Mouse (Mus musculus) CH12.LX (cell line): ENCODE measurements around the gene Pitx2. TPM values are rescaled to one million over a fixed set of nuclear protein-coding genes. Genes with fewer than 3 reads are reported as not detected.

ENCODE experiments used
- DNase-seq: peaks from one replicate; pipeline ENCODE4 v3.0.0-alpha.2; 2013; ENCODE audit errors: extremely low read depth
- H3K27ac ChIP-seq: 2 replicates; pipeline ENCODE4 v1.5.1; 2012; ENCODE audit warnings: low read depth, mild to moderate bottlenecking, control low read depth, moderate library complexity; ENCODE audit not compliant: insufficient read depth
- H3K27me3 ChIP-seq: replicated peaks from 2 replicates; pipeline ENCODE3; 2012; ENCODE audit warnings: inconsistent platforms
- H3K36me3 ChIP-seq, 2 experiments: replicated peaks in 1 of 2; 2 replicates each; pipeline versions ENCODE3 to v1.6.1; 2012; ENCODE audit warnings: inconsistent platforms in 1 of 2, low read length in 1 of 2, mild to moderate bottlenecking in 1 of 2, mixed read lengths in 1 of 2, moderate library complexity in 1 of 2; ENCODE audit not compliant: control insufficient read depth in 1 of 2, insufficient read depth in 1 of 2
- H3K4me1 ChIP-seq, 2 experiments: 2 replicates each; pipeline ENCODE4 v1.6.1; 2012; ENCODE audit warnings: inconsistent platforms in 1 of 2, moderate library complexity in 1 of 2; ENCODE audit not compliant: insufficient read depth in 2 of 2, control insufficient read depth in 1 of 2
- H3K4me2 ChIP-seq: 2 replicates; pipeline ENCODE4 v1.6.1; 2012; ENCODE audit warnings: low read depth, mild to moderate bottlenecking, control low read depth; ENCODE audit not compliant: poor library complexity, insufficient read depth, severe bottlenecking
- H3K4me3 ChIP-seq, 3 experiments: fragments of 150-350 bp in 1 of 3; sonication (generic) in 1 of 3; replicated peaks in 1 of 3; 2 replicates each; pipeline versions ENCODE3 to v1.5.1; 2011 to 2012; ENCODE audit warnings: low read depth in 2 of 3, low read length in 2 of 3, mild to moderate bottlenecking in 2 of 3, moderate library complexity in 2 of 3, control low read depth in 1 of 3, improper control_type of control experiment in 1 of 3, inconsistent platforms in 1 of 3, mixed read lengths in 1 of 3; ENCODE audit not compliant: poor library complexity in 1 of 3
- H3K79me2 ChIP-seq: replicated peaks from 2 replicates; pipeline ENCODE4 v1.6.1; 2012; ENCODE audit warnings: mild to moderate bottlenecking, moderate library complexity; ENCODE audit not compliant: control insufficient read depth, poor library complexity, insufficient read depth, severe bottlenecking; ENCODE audit errors: extremely low read depth
- H3K9ac ChIP-seq: 2 replicates; pipeline ENCODE4 v1.6.1; 2012; ENCODE audit warnings: low read depth, mild to moderate bottlenecking, control low read depth, moderate library complexity; ENCODE audit not compliant: insufficient read depth
- H3K9me3 ChIP-seq: replicated peaks from 2 replicates; pipeline ENCODE3; 2012; ENCODE audit warnings: low read length, inconsistent platforms, mixed read lengths
- CHD1 ChIP-seq: IDR thresholded peaks from 2 replicates; pipeline ENCODE4 v1.6.1; 2012; ENCODE audit warnings: low read depth, low read length, improper control_type of control experiment, inconsistent platforms
- E2F4 ChIP-seq: IDR thresholded peaks from 2 replicates; pipeline ENCODE4 v1.6.1; 2011; ENCODE audit warnings: low read depth, low read length, improper control_type of control experiment; ENCODE audit not compliant: insufficient replicate concordance
- ETS1 ChIP-seq: conservative IDR thresholded peaks from 2 replicates; pipeline ENCODE4 v1.6.1; 2012; ENCODE audit warnings: low read depth, mild to moderate bottlenecking, inconsistent platforms, low read length, improper control_type of control experiment, moderate library complexity
- JUND ChIP-seq: conservative IDR thresholded peaks from 2 replicates; pipeline ENCODE4 v1.6.1; 2011; ENCODE audit warnings: low read depth, low read length, improper control_type of control experiment
- MXI1 ChIP-seq: IDR thresholded peaks from 2 replicates; pipeline ENCODE4 v1.6.1; 2011; ENCODE audit warnings: mild to moderate bottlenecking, low read depth, low read length, improper control_type of control experiment
- NRF1 ChIP-seq: IDR thresholded peaks from 2 replicates; pipeline ENCODE4 v1.6.1; 2014; ENCODE audit warnings: low read depth, mild to moderate bottlenecking, inconsistent platforms, low read length, improper control_type of control experiment, moderate library complexity
- PAX5 ChIP-seq: IDR thresholded peaks from 2 replicates; pipeline ENCODE4 v1.6.1; 2012; ENCODE audit warnings: low read length, inconsistent platforms, mixed read lengths
- RAD21 ChIP-seq: IDR thresholded peaks from 2 replicates; pipeline ENCODE4 v1.6.1; 2011; ENCODE audit warnings: low read depth, mild to moderate bottlenecking, low read length, improper control_type of control experiment, moderate library complexity
- RCOR1 ChIP-seq: conservative IDR thresholded peaks from 2 replicates; pipeline ENCODE4 v1.6.1; 2012; ENCODE audit warnings: low read depth, mild to moderate bottlenecking, inconsistent platforms, low read length, improper control_type of control experiment
- SIN3A ChIP-seq: IDR thresholded peaks from 2 replicates; pipeline ENCODE4 v1.6.1; 2012; ENCODE audit warnings: low read length, improper control_type of control experiment, inconsistent platforms
- SMC3 ChIP-seq: IDR thresholded peaks from 2 replicates; pipeline ENCODE4 v1.6.1; 2011; ENCODE audit warnings: low read depth, low read length, improper control_type of control experiment
- USF2 ChIP-seq: conservative IDR thresholded peaks from 2 replicates; pipeline ENCODE4 v1.6.1; 2011; ENCODE audit warnings: low read depth, low read length, improper control_type of control experiment
- ZC3H11A ChIP-seq: IDR thresholded peaks from 2 replicates; pipeline ENCODE4 v1.6.1; 2012; ENCODE audit warnings: low read depth, mild to moderate bottlenecking, inconsistent platforms, low read length, improper control_type of control experiment
- ZMIZ1 ChIP-seq: IDR thresholded peaks from 2 replicates; pipeline ENCODE4 v1.6.1; 2012; ENCODE audit warnings: low read depth, mild to moderate bottlenecking, inconsistent platforms, low read length, improper control_type of control experiment
- dilution Hi-C: fragments of 300-500 bp; cut with MboI; formaldehyde crosslinking; loops from 2 replicates; pipeline ENCODE4 v1.14.3; 2020; ENCODE audit warnings: low sequenced_read_pairs; ENCODE audit not compliant: extremely low pct_unique_long_range_greater_than_20kb, extremely low pct_ligation_motif_present
- in situ Hi-C: fragments of 300-500 bp; cut with MboI; formaldehyde crosslinking; loops from 3 replicates; pipeline ENCODE4 v1.14.3; 2019; ENCODE audit warnings: low sequenced_read_pairs, low pct_ligation_motif_present, low pct_unique_long_range_greater_than_20kb, mixed read lengths
- polyA plus RNA-seq: library from polyadenylated mRNA; unstranded; fragments of >175 nt; gene quantifications from 2 replicates; pipeline ENCODE4 v1.2.1, GENCODE M21; 2012; ENCODE audit warnings: low read depth; ENCODE audit not compliant: insufficient read length
- total RNA-seq, 2 experiments: library from RNA; depleted of rRNA; stranded (reverse); fragments of 300-350 nt in 1 of 2; fragments of >200 nt in 1 of 2; gene quantifications; 2 replicates each; pipeline ENCODE4 v1.2.3; 2012 to 2014

The Pitx2 gene
- total and polyA plus RNA-seq, 3 experiments, result not detected

DNA sequence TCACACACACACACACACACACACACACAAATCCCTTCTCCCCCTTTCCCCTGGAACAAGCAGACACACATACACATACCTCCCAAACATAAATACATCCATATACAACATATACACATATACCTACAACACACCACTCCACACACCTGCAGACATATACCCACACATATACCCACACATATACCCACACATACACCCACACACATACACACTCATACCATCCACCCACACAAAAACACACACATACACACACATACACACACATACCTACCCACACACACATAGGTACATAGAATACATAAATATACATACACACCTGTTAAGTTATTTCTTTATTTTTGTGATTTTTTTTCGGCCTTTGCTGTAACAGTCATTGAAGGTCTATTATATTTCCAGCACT, 38.3 kb downstream of the Pitx2 start:
- Histone ChIP-seq H3K4me2 (no peak overlapping the region), H3K27me3 (no peaks in the 10 kb centered on the region), H3K27ac (no peak overlapping the region), H3K9ac (no peak overlapping the region), H3K36me3 (no peaks in the 10 kb centered on the region), H3K79me2 (no peaks in the 10 kb centered on the region), H3K4me3 (no peak overlapping the region), H3K4me1 (no peaks in the 10 kb centered on the region), H3K9me3 (peaks cover 21% of the 10 kb centered on the region)
- in situ Hi-C loops (no loop called here), dilution Hi-C loops (no loop called here)
- DNase-seq, result no peak
- TF ChIP-seq ETS1, result no peak
- TF ChIP-seq ZC3H11A, result no peak
- no peak for TF ChIP-seq SMC3
- no peak for TF ChIP-seq MXI1

DNA sequence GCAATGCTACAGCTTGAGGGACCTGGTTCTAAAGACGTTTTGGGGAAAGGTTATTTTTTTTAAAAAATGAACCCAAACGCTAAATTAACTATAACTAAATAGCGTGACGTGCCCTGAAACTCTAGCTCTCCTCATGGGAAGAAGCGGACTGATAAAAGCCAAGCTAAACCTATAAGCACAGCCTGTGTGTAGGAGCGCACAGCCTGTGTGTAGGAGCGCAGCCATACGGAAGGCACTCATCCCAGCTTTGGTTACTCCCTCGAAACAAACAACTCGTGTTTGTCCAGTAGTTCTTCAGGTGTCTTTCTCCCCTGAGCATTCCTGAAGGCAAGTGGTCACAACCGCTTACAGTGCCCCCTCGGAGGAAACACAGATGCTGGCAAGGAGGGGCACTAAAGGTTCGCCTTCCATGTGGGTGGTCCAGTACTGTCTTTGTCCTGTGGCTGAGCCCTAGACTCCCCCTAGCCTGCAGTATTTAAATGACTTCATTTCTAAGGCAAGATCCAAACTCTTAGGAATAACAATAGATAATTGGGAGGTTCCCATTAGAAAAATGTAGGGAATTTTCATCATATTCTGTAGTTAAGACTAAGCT, 39.1 kb downstream of the Pitx2 start:
- in situ Hi-C loops, result no loop called here
- no peaks in the 10 kb centered on the region for H3K4me1 ChIP-seq
- DNase-seq, result no peak
- H3K27me3 ChIP-seq, result no peaks in the 10 kb centered on the region
- H3K36me3 ChIP-seq, result no peaks in the 10 kb centered on the region
- H3K27ac ChIP-seq, result no peak overlapping the region
- peaks cover 19% of the 10 kb centered on the region for H3K9me3 ChIP-seq
- TF ChIP-seq RAD21, result no peak
- TF ChIP-seq ZMIZ1, result no peak
- TF ChIP-seq MXI1, result no peak
- no peak for TF ChIP-seq SMC3
- no peak for TF ChIP-seq PAX5
- no peak for TF ChIP-seq NRF1
- TF ChIP-seq SIN3A, result no peak
- TF ChIP-seq JUND, result no peak
- TF ChIP-seq E2F4, result no peak
- no peak for TF ChIP-seq RCOR1
- no peak for TF ChIP-seq USF2
- TF ChIP-seq CHD1, result no peak
- no peak overlapping the region for H3K4me2 ChIP-seq
- dilution Hi-C loops, result no loop called here
- H3K4me3 ChIP-seq, result no peak overlapping the region
- no peaks in the 10 kb centered on the region for H3K79me2 ChIP-seq
- no peak overlapping the region for H3K9ac ChIP-seq
